Mouse (Mus musculus) MEL (cell line): ENCODE results near the gene Siglecf. TPM values are rescaled to one million over a fixed set of nuclear protein-coding genes. Genes with fewer than 3 reads are reported as not detected.

ENCODE experiments used
- DNase-seq: peaks from one replicate; pipeline ENCODE4 v3.0.0; 2011; ENCODE audit warnings: low read depth, low spot score
- H3K27ac ChIP-seq: 2 replicates; pipeline ENCODE4 v1.5.1; 2012; ENCODE audit warnings: low read depth, mild to moderate bottlenecking, control low read depth, low read length, moderate library complexity; ENCODE audit not compliant: control insufficient read depth
- H3K27me3 ChIP-seq, 2 experiments: fragments of 150-350 bp in 1 of 2; sonication (generic) in 1 of 2; 2 replicates each; pipeline ENCODE4 v1.6.1; 2012; ENCODE audit warnings: low read length in 2 of 2, mild to moderate bottlenecking in 2 of 2, improper control_type of control experiment in 1 of 2, moderate library complexity in 1 of 2; ENCODE audit not compliant: insufficient read depth in 2 of 2, control insufficient read depth in 1 of 2
- H3K36me3 ChIP-seq, 2 experiments: 2 replicates each; pipeline ENCODE4 v1.6.1; 2012 to 2014; ENCODE audit warnings: low read length in 2 of 2, improper control_type of control experiment in 1 of 2, inconsistent platforms in 1 of 2, mild to moderate bottlenecking in 1 of 2; ENCODE audit not compliant: insufficient read depth in 2 of 2, control insufficient read depth in 1 of 2
- H3K4me1 ChIP-seq, 2 experiments: fragments of 150-350 bp in 1 of 2; sonication (generic) in 1 of 2; 2 replicates each; pipeline ENCODE4 v1.6.1; 2012; ENCODE audit warnings: low read length in 2 of 2, improper control_type of control experiment in 1 of 2, mild to moderate bottlenecking in 1 of 2; ENCODE audit not compliant: insufficient read depth in 2 of 2, control insufficient read depth in 1 of 2
- H3K4me3 ChIP-seq, 2 experiments: fragments of 150-350 bp in 1 of 2; sonication (generic) in 1 of 2; 2 replicates each; pipeline ENCODE4 v1.5.1; 2012; ENCODE audit warnings: low read depth in 2 of 2, low read length in 2 of 2, mild to moderate bottlenecking in 2 of 2, moderate library complexity in 2 of 2, control low read depth in 1 of 2, improper control_type of control experiment in 1 of 2; ENCODE audit not compliant: control insufficient read depth in 1 of 2, insufficient read depth in 1 of 2
- H3K79me2 ChIP-seq: 2 replicates; pipeline ENCODE4 v1.6.1; 2012; ENCODE audit warnings: mild to moderate bottlenecking, low read length, moderate library complexity; ENCODE audit not compliant: control insufficient read depth, poor library complexity, insufficient read depth
- H3K9ac ChIP-seq: 2 replicates; pipeline ENCODE4 v1.6.1; 2012; ENCODE audit warnings: low read depth, mild to moderate bottlenecking, control low read depth, low read length, moderate library complexity; ENCODE audit not compliant: control insufficient read depth, poor library complexity, severe bottlenecking
- H3K9me3 ChIP-seq: fragments of 150-350 bp; sonication (generic); replicated peaks from 2 replicates; pipeline ENCODE4 v1.6.1; 2012; ENCODE audit warnings: mild to moderate bottlenecking, low read length, improper control_type of control experiment, moderate library complexity; ENCODE audit not compliant: insufficient read depth
- CHD1 ChIP-seq: IDR thresholded peaks from 2 replicates; pipeline ENCODE4 v1.6.1; 2012; ENCODE audit warnings: low read depth, mild to moderate bottlenecking, inconsistent platforms, low read length, improper control_type of control experiment
- CHD2 ChIP-seq: IDR thresholded peaks from 2 replicates; pipeline ENCODE4 v1.6.1; 2011; ENCODE audit warnings: low read length, improper control_type of control experiment
- CTCF ChIP-seq, 3 experiments: IDR thresholded peaks in 2 of 3; conservative IDR thresholded peaks in 1 of 3; 2 replicates each; pipeline ENCODE4 v1.5.1; 2011 to 2012; ENCODE audit warnings: low read length in 3 of 3, low read depth in 2 of 3, mild to moderate bottlenecking in 2 of 3, improper control_type of control experiment in 1 of 3, inconsistent platforms in 1 of 3, mixed read lengths in 1 of 3, moderate library complexity in 1 of 3; ENCODE audit not compliant: control insufficient read depth in 1 of 3, insufficient read depth in 1 of 3, poor library complexity in 1 of 3, severe bottlenecking in 1 of 3
- E2F4 ChIP-seq: IDR thresholded peaks from 2 replicates; pipeline ENCODE4 v1.6.1; 2011; ENCODE audit warnings: low read depth, low read length, improper control_type of control experiment, borderline replicate concordance
- EP300 ChIP-seq, 2 experiments: IDR thresholded peaks; 2 replicates each; pipeline ENCODE4 v1.6.1; 2011; ENCODE audit warnings: improper control_type of control experiment in 2 of 2, low read length in 2 of 2, low read depth in 1 of 2, mild to moderate bottlenecking in 1 of 2
- ETS1 ChIP-seq: IDR thresholded peaks from 2 replicates; pipeline ENCODE4 v1.6.1; 2012; ENCODE audit warnings: low read depth, mild to moderate bottlenecking, inconsistent platforms, low read length, improper control_type of control experiment, moderate library complexity
- GABPA ChIP-seq: IDR thresholded peaks from 2 replicates; pipeline ENCODE4 v1.6.1; 2012; ENCODE audit warnings: low read depth, mild to moderate bottlenecking, inconsistent platforms, low read length, improper control_type of control experiment, moderate library complexity
- GATA1 ChIP-seq: IDR thresholded peaks from 2 replicates; pipeline ENCODE4 v1.6.1; 2011; ENCODE audit warnings: low read depth, low read length, improper control_type of control experiment
- HCFC1 ChIP-seq: IDR thresholded peaks from 2 replicates; pipeline ENCODE4 v1.6.1; 2012; ENCODE audit warnings: low read depth, mild to moderate bottlenecking, inconsistent platforms, low read length, improper control_type of control experiment, moderate library complexity
- MAX ChIP-seq: IDR thresholded peaks from 2 replicates; pipeline ENCODE4 v1.6.1; 2011; ENCODE audit warnings: low read length, improper control_type of control experiment
- MEF2A ChIP-seq: IDR thresholded peaks from 2 replicates; pipeline ENCODE4 v1.6.1; 2014; ENCODE audit warnings: low read depth, mild to moderate bottlenecking, inconsistent platforms, low read length, improper control_type of control experiment; ENCODE audit not compliant: poor library complexity, insufficient replicate concordance, severe bottlenecking; ENCODE audit errors: extremely low read depth
- MXI1 ChIP-seq: IDR thresholded peaks from 2 replicates; pipeline ENCODE4 v1.6.1; 2011; ENCODE audit warnings: mild to moderate bottlenecking, low read depth, low read length, improper control_type of control experiment
- NELFE ChIP-seq: IDR thresholded peaks from 2 replicates; pipeline ENCODE4 v1.6.1; 2011; ENCODE audit warnings: low read depth, low read length, improper control_type of control experiment
- NRF1 ChIP-seq: IDR thresholded peaks from 2 replicates; pipeline ENCODE4 v1.6.1; 2014; ENCODE audit warnings: low read depth, mild to moderate bottlenecking, inconsistent platforms, low read length, improper control_type of control experiment, moderate library complexity; ENCODE audit not compliant: poor library complexity, insufficient read depth, severe bottlenecking
- POLR2A ChIP-seq, 2 experiments: IDR thresholded peaks; 2 replicates each; pipeline ENCODE4 v1.6.1; 2011 to 2012; ENCODE audit warnings: low read length in 2 of 2, mild to moderate bottlenecking in 2 of 2, control low read depth in 1 of 2, improper control_type of control experiment in 1 of 2, low read depth in 1 of 2, moderate library complexity in 1 of 2; ENCODE audit not compliant: control insufficient read depth in 1 of 2, insufficient read depth in 1 of 2, poor library complexity in 1 of 2
- POLR2AphosphoS2 ChIP-seq: IDR thresholded peaks from 2 replicates; pipeline ENCODE4 v1.6.1; 2011; ENCODE audit warnings: low read length, improper control_type of control experiment
- SIN3A ChIP-seq: IDR thresholded peaks from 2 replicates; pipeline ENCODE4 v1.6.1; 2012; ENCODE audit warnings: low read length, improper control_type of control experiment, inconsistent platforms
- TAL1 ChIP-seq: IDR thresholded peaks from 2 replicates; pipeline ENCODE4 v1.6.1; 2012; ENCODE audit warnings: mild to moderate bottlenecking, inconsistent platforms, low read length, moderate library complexity, mixed read lengths
- UBTF ChIP-seq: IDR thresholded peaks from 2 replicates; pipeline ENCODE4 v1.6.1; 2012; ENCODE audit warnings: low read depth, mild to moderate bottlenecking, inconsistent platforms, low read length, improper control_type of control experiment, moderate library complexity, borderline replicate concordance; ENCODE audit not compliant: insufficient read depth
- USF1 ChIP-seq: IDR thresholded peaks from 2 replicates; pipeline ENCODE4 v1.6.1; 2014; ENCODE audit warnings: low read depth, mild to moderate bottlenecking, inconsistent platforms, low read length, improper control_type of control experiment, moderate library complexity
- ZKSCAN1 ChIP-seq: IDR thresholded peaks from 2 replicates; pipeline ENCODE4 v1.6.1; 2012; ENCODE audit warnings: low read depth, mild to moderate bottlenecking, inconsistent platforms, low read length, improper control_type of control experiment, moderate library complexity
- ZMIZ1 ChIP-seq: IDR thresholded peaks from 2 replicates; pipeline ENCODE4 v1.6.1; 2012; ENCODE audit warnings: low read depth, mild to moderate bottlenecking, inconsistent platforms, low read length, improper control_type of control experiment, moderate library complexity
- polyA plus RNA-seq, 2 experiments: library from polyadenylated mRNA; stranded (reverse) in 1 of 2; unstranded in 1 of 2; fragments of >175 nt in 1 of 2; fragments of >200 nt in 1 of 2; gene quantifications; 2 replicates each; pipeline versions ENCODE4 v1.2.1 to v1.2.4; 2012; ENCODE audit warnings: low replicate concordance in 2 of 2, low read depth in 1 of 2; ENCODE audit not compliant: insufficient read length in 2 of 2, insufficient read depth in 1 of 2, missing spikeins in 1 of 2
- total RNA-seq: library from RNA; depleted of rRNA; stranded (reverse); fragments of 300-350 nt; gene quantifications from 2 replicates; pipeline ENCODE4 v1.2.3, GENCODE M21; 2012

Siglecf gene
- total and polyA plus RNA-seq, 3 experiments, result 22.6 to 26.7 TPM; not detected in 1

DNA sequence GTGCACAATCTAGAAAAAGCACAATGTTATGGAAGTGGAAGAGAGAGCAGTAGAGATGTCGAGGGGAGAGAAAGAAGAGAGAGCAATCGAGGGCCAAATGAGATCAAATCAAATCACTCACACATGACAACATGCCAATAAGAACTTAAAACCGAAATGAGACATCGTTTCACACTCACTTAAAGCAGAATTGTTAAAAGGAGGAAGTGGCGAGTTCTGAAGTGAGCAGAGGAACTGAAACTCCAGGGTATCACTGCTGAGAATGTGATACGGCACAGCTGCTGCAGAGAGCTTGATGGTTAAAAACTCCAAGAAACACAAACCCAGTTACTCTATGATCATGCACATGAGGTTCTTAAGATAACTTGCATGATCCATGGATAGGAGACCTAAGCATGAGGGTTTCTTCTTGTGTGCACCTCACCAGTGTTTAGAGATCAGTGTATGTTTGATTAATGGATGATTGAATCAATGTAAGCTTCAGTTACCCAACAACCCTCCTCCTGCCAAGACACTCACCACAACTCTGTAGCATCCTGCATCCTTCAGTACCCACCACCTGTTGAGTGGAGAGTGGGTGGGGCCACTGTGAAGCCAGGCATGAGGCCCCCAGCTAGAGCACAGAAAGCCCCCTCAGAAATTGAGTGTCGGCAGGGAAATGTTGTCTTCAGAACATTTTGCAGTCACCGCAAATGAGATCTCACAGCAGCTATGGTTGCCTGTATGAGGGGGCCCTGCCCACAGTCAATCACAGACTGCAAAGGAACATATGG is 41.4 kb downstream of the Siglecf start:
- no peaks in the 10 kb centered on the region for H3K9me3 ChIP-seq
- H3K4me1 ChIP-seq, result no peaks in the 10 kb centered on the region
- TF ChIP-seq EP300 (IDR thresholded peaks at IDR 0.05; ENCODE audit: low read depth in 1 of 2, low read length in 2 of 2), result peak; percentile 61 to 71; a peak in 3 of 4 replicates
- TF ChIP-seq USF1, result no peak
- peak; percentile 55; the same call in 1 of the 2 replicates for TF ChIP-seq ETS1
- TF ChIP-seq GATA1, result peak; percentile 86
- peak; percentile 16; the same call in 1 of the 2 replicates for TF ChIP-seq TAL1
- TF ChIP-seq CHD1, result no peak
- TF ChIP-seq SIN3A, result 0 out of 2 replicates have a peak, but pooled peaks have one; percentile 41
- TF ChIP-seq, all 39 proteins: peak for 5
- Histone ChIP-seq H3K27ac (no peak overlapping the region), H3K4me3 (no peak overlapping the region), H3K79me2 (no peaks in the 10 kb centered on the region), H3K9ac (no peak overlapping the region), H3K27me3 (no peaks in the 10 kb centered on the region), H3K36me3 (no peaks in the 10 kb centered on the region)
- DNase-seq, result peak; percentile 84

GRCm38 (mm10) chr7:43399501-43399900 is 48.4 kb downstream of the Siglecf start:
- Histone ChIP-seq H3K27ac (no peak overlapping the region), H3K9ac (no peak overlapping the region)

More at GRCm38 (mm10) chr7:43399501-43399900, 48.4 kb downstream of the Siglecf start:
- Histone ChIP-seq H3K36me3 (no peaks in the 10 kb centered on the region), H3K4me1 (no peaks in the 10 kb centered on the region), H3K27me3 (no peaks in the 10 kb centered on the region), H3K9me3 (no peaks in the 10 kb centered on the region), H3K79me2 (no peaks in the 10 kb centered on the region), H3K4me3 (no peak overlapping the region)
- DNase-seq, result no peak
- TF ChIP-seq HCFC1, result no peak
- TF ChIP-seq ETS1, result no peak
- no peak for TF ChIP-seq ZMIZ1
- TF ChIP-seq UBTF, result no peak
- no peak for TF ChIP-seq NRF1
- TF ChIP-seq TAL1, result no peak
- no peak for TF ChIP-seq GABPA
- no peak for TF ChIP-seq MEF2A
- TF ChIP-seq MXI1, result no peak
- no peak for TF ChIP-seq POLR2AphosphoS2
- TF ChIP-seq MAX, result no peak
- TF ChIP-seq NELFE, result no peak
- TF ChIP-seq ZKSCAN1, result no peak
- TF ChIP-seq CTCF (IDR thresholded peaks at IDR 0.05 in 2 of 3, conservative IDR thresholded peaks at IDR 0.05 in 1 of 3; ENCODE audit: control insufficient read depth in 1 of 3, insufficient read depth in 1 of 3, low read depth in 2 of 3, low read length in 3 of 3, poor library complexity in 1 of 3, severe bottlenecking in 1 of 3), result no peak
- TF ChIP-seq POLR2A (IDR thresholded peaks at IDR 0.05; ENCODE audit: control insufficient read depth in 1 of 2, insufficient read depth in 1 of 2, low read depth in 1 of 2, low read length in 2 of 2, poor library complexity in 1 of 2), result no peak
- no peak for TF ChIP-seq USF1
- TF ChIP-seq CHD2, result no peak
- no peak for TF ChIP-seq E2F4
